Mouse (Mus musculus) urinary bladder, postnatal 25 days (tissue): ENCODE measurements at regions not wholly inside any gene's neighbourhood (a gene's known extent, or its start where the extent isn't known, plus 50 kb on each side); places are given as distances from the start of the nearest gene placed in this dataset.
"Not testable (repeated sequence)": the region's sequence is repeated elsewhere in the genome, so short reads cannot be mapped to it uniquely, and the experiment has no call there.

Source experiments
- DNase-seq: peaks from one replicate; pipeline ENCODE4 v3.0.0; 2022; ENCODE audit warnings: low spot score

DNA sequence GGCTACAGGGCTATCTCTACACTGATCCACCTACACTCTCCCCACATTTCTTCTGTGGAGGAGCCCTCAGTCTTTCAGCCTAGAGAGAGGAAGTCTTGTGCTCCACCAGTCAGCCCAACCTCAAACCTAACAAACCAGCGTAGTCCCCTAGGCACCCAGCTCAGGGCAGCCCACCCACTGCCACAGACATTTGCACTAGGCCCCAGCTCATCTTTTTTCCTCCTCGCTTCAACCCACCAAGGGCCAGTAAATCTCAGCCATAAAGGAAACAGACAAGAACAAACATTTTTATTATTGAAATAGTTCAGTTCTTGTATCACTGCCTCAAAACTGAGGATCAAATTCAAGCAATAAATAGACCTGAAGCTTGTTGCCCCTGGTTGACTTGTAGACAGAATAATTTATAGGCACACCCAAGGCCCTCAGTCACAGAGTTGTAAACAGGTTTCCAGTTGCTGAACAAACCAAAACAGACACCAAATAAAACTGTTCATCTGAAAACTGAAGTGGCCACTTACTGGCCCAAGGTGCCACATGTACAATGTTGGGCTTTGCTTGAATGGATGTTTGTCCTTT lies 58.0 kb upstream of the Cdyl start:
- DNase-seq = no peak

DNA sequence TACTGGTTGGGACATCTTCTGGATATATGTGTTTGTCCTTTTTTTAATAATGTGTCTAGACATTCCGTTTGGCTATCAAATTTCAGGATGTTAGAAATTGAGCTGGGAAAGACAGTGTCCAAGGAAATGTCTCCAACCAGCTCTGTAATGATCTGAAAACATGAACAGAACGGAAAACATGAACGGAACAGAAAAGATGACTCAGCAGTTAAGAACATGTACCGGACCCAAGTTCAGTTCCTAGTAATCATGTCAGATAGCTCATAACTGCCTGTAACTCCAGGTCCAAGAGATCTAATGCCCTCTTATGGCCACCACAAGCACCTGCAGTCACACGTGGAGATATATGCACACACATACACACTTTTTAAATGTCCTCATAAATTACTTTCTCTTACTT lies 56.6 kb upstream of the Cdyl start:
- no peak for DNase-seq

DNA sequence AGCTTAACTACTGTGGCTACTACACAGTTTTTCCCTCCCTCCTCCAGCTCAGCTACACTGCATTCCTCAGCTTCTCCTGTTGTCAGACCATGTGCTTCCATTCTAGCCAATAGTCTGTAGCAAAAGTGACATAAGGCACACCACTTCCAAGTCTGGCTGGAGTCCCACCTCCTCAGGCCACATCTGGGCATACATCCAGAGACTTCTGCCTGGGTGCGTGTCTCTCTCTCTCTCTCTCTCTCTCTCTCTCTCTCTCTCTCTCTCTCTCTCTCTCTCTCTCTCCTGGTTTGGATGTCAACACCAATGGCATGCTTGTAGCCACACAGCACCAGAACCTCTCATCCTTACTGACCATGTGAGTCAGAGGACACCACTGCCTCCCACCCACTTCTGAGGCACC lies 55.6 kb upstream of the Cdyl start:
- no peak for DNase-seq

DNA sequence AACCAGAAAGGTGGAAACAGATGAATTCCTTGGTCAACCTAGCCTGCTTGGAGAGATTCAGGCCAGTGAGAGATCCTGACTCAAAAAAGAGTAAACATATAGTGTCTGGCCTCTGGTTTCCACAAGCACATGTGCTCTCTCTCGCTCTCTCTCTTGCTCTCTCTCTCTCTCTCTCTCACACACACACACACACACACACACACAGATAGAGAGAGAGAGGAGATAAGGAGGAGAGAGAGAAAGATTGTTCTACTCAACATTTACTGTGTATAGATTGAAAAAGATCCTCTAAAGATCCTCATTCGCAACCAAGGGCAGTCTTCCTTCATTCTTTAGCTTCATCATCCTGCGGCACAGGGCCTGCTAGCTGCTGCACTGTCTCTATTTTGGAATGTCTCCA lies 54.9 kb upstream of the Cdyl start:
- no peak for DNase-seq

GRCm38 (mm10) chr13:35606857-35607561 lies 52.6 kb upstream of the Cdyl start:
- DNase-seq = not testable (repeated sequence)

DNA sequence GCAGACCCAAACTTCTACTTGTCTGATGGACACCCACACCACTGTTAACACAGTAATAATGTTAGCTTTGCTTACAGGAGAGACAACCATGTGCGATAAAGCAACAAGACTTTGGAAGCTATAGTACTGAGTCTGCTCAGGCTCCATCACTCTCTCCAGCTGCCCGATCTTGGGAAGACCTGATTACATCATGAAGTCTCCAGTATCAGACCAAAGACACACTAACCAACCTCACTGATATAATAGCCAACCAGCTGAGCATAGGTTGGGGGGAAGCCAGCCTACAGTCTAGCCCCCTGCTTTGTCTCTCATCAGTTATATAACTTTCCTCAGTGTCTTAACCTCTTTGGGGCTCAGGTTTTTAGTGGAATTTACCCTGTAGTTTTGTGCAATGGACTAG lies 51.9 kb upstream of the Cdyl start:
- no peak for DNase-seq
